In genomic region chr5:49201164-49201756, GRCm38 (mm10) we compare ENCODE assay signal across 18 mouse cellular contexts.
DNase-seq lines count a peak whose midpoint lies in the region; ATAC-seq lines count a peak whose summit lies in the region.
"Had no signal": no experiment of that assay in that cellular context is flagged by ENCODE, and none has a peak within 500 bp of the region (broad histone marks: within the 10 kb centered on the region; RNA-seq: fewer than 3 reads in every experiment).

No protein-coding gene starts in this region.

- 36% methylated on average over 4 of the region's 4 CpGs for WGBS in midbrain, embryonic 13.5 days
- 32% methylated on average over 4 of the region's 4 CpGs for WGBS in midbrain, embryonic 15.5 days
- WGBS in neural tube, embryonic 15.5 days = 57% methylated on average over 4 of the region's 4 CpGs

- 0 out of 2 replicates have a peak, but pooled peaks have one; percentile 37 for ATAC-seq in midbrain, embryonic 13.5 days
- ATAC-seq in midbrain, embryonic 15.5 days (replicated peaks) = no peak
- no peak for ATAC-seq in neural tube, embryonic 15.5 days (ENCODE audit: low FRiP score)

- no peak overlapping the region for H3K4me3 ChIP-seq in midbrain, embryonic 13.5 days (replicated peaks)
- H3K4me3 ChIP-seq in midbrain, embryonic 15.5 days = no peak overlapping the region
- H3K4me3 ChIP-seq in neural tube, embryonic 15.5 days (replicated peaks) = no peak overlapping the region
- H3K4me3 ChIP-seq: limb, embryonic 12.5 days; liver, embryonic 13.5 days had no signal

- H3K4me2 ChIP-seq in midbrain, embryonic 13.5 days (replicated peaks) = no peak overlapping the region
- no peak overlapping the region for H3K4me2 ChIP-seq in midbrain, embryonic 15.5 days
- no peak overlapping the region for H3K4me2 ChIP-seq in neural tube, embryonic 15.5 days
- H3K4me2 ChIP-seq: heart, embryonic 11.5 days; hindbrain, embryonic 14.5 days; limb, embryonic 12.5 days; liver, embryonic 13.5 days had no signal

- peaks cover 4% of the 10 kb centered on the region for H3K4me1 ChIP-seq in midbrain, embryonic 13.5 days (replicated peaks)
- no peaks in the 10 kb centered on the region for H3K4me1 ChIP-seq in midbrain, embryonic 15.5 days
- H3K4me1 ChIP-seq in neural tube, embryonic 15.5 days = no peaks in the 10 kb centered on the region
- H3K4me1 ChIP-seq: limb, embryonic 12.5 days; liver, embryonic 13.5 days had no signal

- H3K9me3 ChIP-seq in midbrain, embryonic 13.5 days = no peaks in the 10 kb centered on the region
- no peaks in the 10 kb centered on the region for H3K9me3 ChIP-seq in midbrain, embryonic 15.5 days
- no peaks in the 10 kb centered on the region for H3K9me3 ChIP-seq in neural tube, embryonic 15.5 days (replicated peaks)
- H3K9me3 ChIP-seq: limb, embryonic 12.5 days; liver, embryonic 13.5 days had no signal

- H3K9ac ChIP-seq in midbrain, embryonic 13.5 days (replicated peaks) = no peak overlapping the region
- no peak overlapping the region for H3K9ac ChIP-seq in midbrain, embryonic 15.5 days
- no peak overlapping the region for H3K9ac ChIP-seq in neural tube, embryonic 15.5 days (replicated peaks)
- H3K9ac ChIP-seq: hindbrain, embryonic 14.5 days; limb, embryonic 12.5 days; liver, embryonic 13.5 days had no signal

- H3K36me3 ChIP-seq in midbrain, embryonic 13.5 days = no peaks in the 10 kb centered on the region
- H3K36me3 ChIP-seq in midbrain, embryonic 15.5 days (replicated peaks) = no peaks in the 10 kb centered on the region
- no peaks in the 10 kb centered on the region for H3K36me3 ChIP-seq in neural tube, embryonic 15.5 days
- H3K36me3 ChIP-seq: limb, embryonic 12.5 days; liver, embryonic 13.5 days had no signal

- no peaks in the 10 kb centered on the region for H3K27me3 ChIP-seq in midbrain, embryonic 13.5 days
- no peaks in the 10 kb centered on the region for H3K27me3 ChIP-seq in midbrain, embryonic 15.5 days (replicated peaks)
- no peaks in the 10 kb centered on the region for H3K27me3 ChIP-seq in neural tube, embryonic 15.5 days (replicated peaks)
- H3K27me3 ChIP-seq: limb, embryonic 12.5 days; liver, embryonic 13.5 days had no signal

- H3K27ac ChIP-seq in midbrain, embryonic 13.5 days = no peak overlapping the region
- no peak overlapping the region for H3K27ac ChIP-seq in midbrain, embryonic 15.5 days
- no peak overlapping the region for H3K27ac ChIP-seq in neural tube, embryonic 15.5 days (replicated peaks)
- H3K27ac ChIP-seq: hindbrain, embryonic 14.5 days; limb, embryonic 12.5 days; liver, embryonic 13.5 days had no signal

- peak; percentile 1 for DNase-seq in embryo, embryonic 10.5 days (ENCODE audit: low spot score)
- DNase-seq in embryo, embryonic 10 days (ENCODE audit: low spot score) = no peak
- peak; percentile 9 to 10 for DNase-seq in frontal cortex, postnatal 36 days (ENCODE audit: low spot score in 2 of 2)
- no peak for DNase-seq in frontal cortex, postnatal 10 days (ENCODE audit: low spot score in 2 of 2)
- peak; percentile 38 for DNase-seq in layer of hippocampus, adult 9-11 months
- DNase-seq: adrenal gland, adult 2 months; cerebellum, adult 11-12 months; gastrocnemius, postnatal 36 days; kidney, adult 18-20 months; kidney, postnatal 10 days; liver, embryonic 13.5 days; thymus, adult 18-20 months had no signal

Comparison
In these comparisons a context has a peak if more than half of its experiments do, and no peak if none do; other contexts are left out.
1. DNase-seq: peak in embryo, embryonic 10.5 days (single experiment), frontal cortex, postnatal 36 days (2 of 2) and layer of hippocampus, adult 9-11 months (single experiment); none in embryo, embryonic 10 days (single experiment) and frontal cortex, postnatal 10 days (0 of 2).